Mouse (Mus musculus): ENCODE measurements around the gene Nckap5.

GRCm38 (mm10) chr1:126481459-126482228 is 349.0 kb downstream of the Nckap5 start:
- no peak for TF ChIP-seq TCF12 (IDR thresholded peaks at IDR 0.05; ENCODE audit: insufficient read depth, poor library complexity, severe bottlenecking)
- no peak for TF ChIP-seq MYOD1 (IDR thresholded peaks at IDR 0.05; ENCODE audit: control insufficient read depth in 1 of 3, insufficient read length in 2 of 3, low read depth in 2 of 3)
- TF ChIP-seq MYOG (IDR thresholded peaks at IDR 0.05; ENCODE audit: control insufficient read depth in 1 of 3, insufficient read depth in 1 of 3, insufficient read length in 2 of 3, low read depth in 2 of 3): no peak
- TF ChIP-seq POLR2A (IDR thresholded peaks at IDR 0.05; ENCODE audit: insufficient read length, low read depth): no peak
- no peak for TF ChIP-seq MAX (IDR thresholded peaks at IDR 0.05; ENCODE audit: low read depth)
- TF ChIP-seq SRF (IDR thresholded peaks at IDR 0.05; ENCODE audit: control insufficient read depth, insufficient read length, low read depth): no peak
- TF ChIP-seq CEBPB (IDR thresholded peaks at IDR 0.05; ENCODE audit: insufficient read depth, poor library complexity, severe bottlenecking): no peak
- no peak for TF ChIP-seq POLR2AphosphoS2 (IDR thresholded peaks at IDR 0.05; ENCODE audit: insufficient read length, low read depth)
- TF ChIP-seq USF1 (IDR thresholded peaks at IDR 0.05; ENCODE audit: low read depth): no peak
- TF ChIP-seq E2F4 (IDR thresholded peaks at IDR 0.05; ENCODE audit: insufficient read depth): no peak
- TF ChIP-seq REST (IDR thresholded peaks at IDR 0.05; ENCODE audit: insufficient read depth, insufficient read length): no peak
- no peak for TF ChIP-seq TCF3 (IDR thresholded peaks at IDR 0.05; ENCODE audit: insufficient read length, low read depth)

Data from myocyte (in vitro differentiated cells).